Mouse (Mus musculus) midbrain, embryonic 13.5 days (tissue): Measurements from ENCODE around the gene Dok1. TPM values are rescaled to one million over a fixed set of nuclear protein-coding genes. Genes with fewer than 3 reads are reported as not detected.

Experiments
- ATAC-seq: fragments of 200-750 bp; cut with Nextera tagmentation; 2 replicates; pipeline ENCODE4 v1.8.0; 2017; ENCODE audit warnings: mild to moderate bottlenecking, moderate TSS enrichment, moderate library complexity
- H3K27ac ChIP-seq: fragments of 300-500 bp; sonication (generic); 2 replicates; pipeline ENCODE4 v1.5.1; 2015; ENCODE audit warnings: inconsistent platforms, mild to moderate bottlenecking, moderate library complexity
- H3K27me3 ChIP-seq: fragments of 300-500 bp; sonication (generic); 2 replicates; pipeline ENCODE4 v1.6.1; 2015; ENCODE audit warnings: mild to moderate bottlenecking, inconsistent platforms
- H3K36me3 ChIP-seq: fragments of 300-500 bp; sonication (generic); 2 replicates; pipeline ENCODE4 v1.6.1; 2015; ENCODE audit warnings: mild to moderate bottlenecking, inconsistent platforms
- H3K4me1 ChIP-seq: fragments of 300-500 bp; sonication (generic); replicated peaks from 2 replicates; pipeline ENCODE4 v1.6.1; 2015; ENCODE audit warnings: inconsistent platforms
- H3K4me2 ChIP-seq: fragments of 300-500 bp; sonication (generic); replicated peaks from 2 replicates; pipeline ENCODE4 v1.6.1; 2015; ENCODE audit warnings: moderate library complexity, mild to moderate bottlenecking, inconsistent platforms
- H3K4me3 ChIP-seq: fragments of 300-500 bp; sonication (generic); replicated peaks from 2 replicates; pipeline ENCODE4 v1.5.1; 2015; ENCODE audit warnings: mild to moderate bottlenecking, inconsistent platforms
- H3K9ac ChIP-seq: fragments of 300-500 bp; sonication (generic); replicated peaks from 2 replicates; pipeline ENCODE4 v1.6.1; 2015; ENCODE audit warnings: mild to moderate bottlenecking, inconsistent platforms
- H3K9me3 ChIP-seq: fragments of 300-500 bp; sonication (generic); 2 replicates; pipeline ENCODE4 v1.6.1; 2016; ENCODE audit warnings: mild to moderate bottlenecking, inconsistent platforms
- WGBS: fragments of 180-500 bp; shearing (Covaris S2); methylation state at CpG from one replicate; pipeline ENCODE4 v1.1.7; 2015; 5-methylcytosine and 5-hydroxymethylcytosine counted together
- polyA plus RNA-seq: library from polyadenylated mRNA; unstranded; fragments of >200 nt; fragmentation: Nextera tagmentation; extraction: Ambion mirVana; gene quantifications from 2 replicates; pipeline ENCODE4 v1.2.1, GENCODE M21; 2015

Dok1 gene
- 3.1 and 4.1 TPM in 2 replicates for polyA plus RNA-seq

DNA sequence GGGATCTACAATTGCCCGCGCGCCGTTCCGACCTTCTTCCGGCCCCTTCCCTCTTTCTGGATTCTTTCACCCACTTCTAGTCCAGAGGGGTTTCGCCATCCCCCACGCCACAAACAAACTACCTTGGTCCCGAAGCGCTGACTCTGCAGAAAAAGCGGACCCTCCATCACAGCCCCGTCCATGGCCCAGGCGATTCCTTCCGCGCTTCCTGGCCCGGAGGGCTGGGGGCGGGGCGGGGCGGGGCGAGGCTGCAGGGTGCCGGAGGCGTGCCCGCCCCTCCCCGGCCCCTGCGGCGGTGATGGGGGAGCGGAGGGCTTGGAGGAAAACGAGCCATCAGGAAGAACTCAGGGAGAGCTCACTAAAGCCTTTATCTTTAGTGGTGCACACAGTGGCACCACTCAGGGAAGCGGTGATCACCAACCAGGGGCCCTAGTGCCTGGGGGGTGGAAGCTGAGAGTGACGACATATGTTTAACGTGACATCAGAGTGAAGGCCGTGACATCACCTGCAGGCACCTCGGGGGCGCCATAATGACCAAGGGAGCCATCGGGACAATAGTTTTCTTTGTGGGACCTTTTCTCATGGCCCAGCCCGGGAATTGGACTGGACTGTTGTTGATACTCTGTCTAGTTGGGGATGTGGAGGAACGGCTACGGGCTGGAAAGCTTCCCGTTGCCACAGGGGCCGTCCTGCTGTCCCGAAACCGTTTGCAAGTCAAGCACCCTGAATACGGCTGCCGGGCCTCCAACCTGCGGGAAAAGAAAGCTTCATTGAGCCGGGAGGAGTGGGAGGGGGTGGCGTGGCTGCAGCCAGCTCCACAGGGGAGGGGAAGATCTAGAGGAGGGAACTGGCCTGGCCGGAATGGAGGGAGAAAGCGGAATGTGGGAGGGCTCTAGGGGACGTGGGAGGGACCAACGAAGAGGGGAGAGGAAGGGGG lies at the start of gene Dok1, which contains the start of gene Loxl3:
Dok1 (minus strand) TSS at position 223 of the 937 bp plus-strand sequence.
Loxl3 (plus strand) TSS at position 925 of the 937 bp plus-strand sequence.
- peak; percentile 74 for ATAC-seq
- WGBS: under 1% methylated on average over 51 of the region's 51 CpGs

GRCm38 (mm10) chr6:83080210-83080609 lies 46.9 kb upstream of the Dok1 start:
- no peak overlapping the region for H3K4me2 ChIP-seq
- H3K27me3 ChIP-seq: peaks cover 54% of the 10 kb centered on the region
- ATAC-seq: no peak
- WGBS: 96% methylated on average over 5 of the region's 5 CpGs
- no peak overlapping the region for H3K27ac ChIP-seq
- no peaks in the 10 kb centered on the region for H3K9me3 ChIP-seq
- H3K36me3 ChIP-seq: peaks cover 23% of the 10 kb centered on the region
- no peak overlapping the region for H3K4me3 ChIP-seq
- H3K4me1 ChIP-seq: peaks cover 25% of the 10 kb centered on the region
- no peak overlapping the region for H3K9ac ChIP-seq

More for the DNA sequence above, at the start of gene Dok1, which contains the start of gene Loxl3:
- peak within 1 kb of the TSS; percentile 54 for H3K9ac ChIP-seq
- H3K27ac ChIP-seq: 0 out of 2 replicates have a peak within 1 kb of the TSS, but pooled peaks have one; percentile 39
- H3K4me3 ChIP-seq: peak within 1 kb of the TSS; percentile 46
- H3K27me3 ChIP-seq: peaks cover 72% of the 10 kb centered on the region
- peaks cover 37% of the 10 kb centered on the region for H3K4me1 ChIP-seq
- no peaks in the 10 kb centered on the region for H3K9me3 ChIP-seq
- H3K4me2 ChIP-seq: peak within 1 kb of the TSS; percentile 62
- no peaks in the 10 kb centered on the region for H3K36me3 ChIP-seq

DNA sequence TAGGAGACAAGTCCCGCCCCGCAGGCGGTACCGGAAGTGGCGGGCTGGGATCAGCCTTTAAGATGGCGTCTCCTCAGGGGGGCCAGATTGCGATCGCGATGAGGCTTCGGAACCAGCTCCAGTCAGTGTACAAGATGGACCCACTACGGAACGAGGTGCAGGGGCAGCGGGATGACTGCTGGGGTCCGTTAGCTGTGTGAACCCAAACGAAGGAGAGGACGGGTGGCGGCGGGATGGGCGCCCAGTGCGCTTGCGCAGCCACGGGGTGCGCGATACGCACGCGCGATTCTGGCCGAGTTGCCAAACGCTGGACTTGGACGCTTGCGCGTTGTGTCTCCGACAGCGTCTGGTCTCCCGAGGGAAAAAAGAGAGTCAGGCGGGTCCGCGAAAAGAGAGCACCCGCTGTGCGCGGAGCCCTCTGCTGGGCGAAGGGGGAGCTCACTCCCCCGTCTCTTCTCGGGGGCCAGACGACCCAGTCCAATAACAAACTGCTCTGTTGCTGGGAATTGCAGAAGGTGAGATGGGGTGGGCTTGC lies 45.1 kb upstream of the Dok1 start:
- Histone ChIP-seq H3K4me2 (peak overlapping the region; percentile 82), H3K9ac (peak overlapping the region; percentile 77), H3K9me3 (no peaks in the 10 kb centered on the region), H3K27me3 (peaks cover 54% of the 10 kb centered on the region), H3K36me3 (peaks cover 23% of the 10 kb centered on the region), H3K4me3 (peak overlapping the region; percentile 72), H3K27ac (peak overlapping the region; percentile 91), H3K4me1 (peaks cover 25% of the 10 kb centered on the region)
- ATAC-seq: peak; percentile 92
- WGBS: under 1% methylated on average over 46 of the region's 46 CpGs

- H3K9me3 ChIP-seq: no peaks in the 10 kb centered on the region
- peak within 1 kb of the TSS; percentile 91 for H3K27ac ChIP-seq
- peak; percentile 87 for ATAC-seq
- peak within 1 kb of the TSS; percentile 72 for H3K4me3 ChIP-seq
- H3K4me2 ChIP-seq: peak within 1 kb of the TSS; percentile 88
- H3K27me3 ChIP-seq: peaks cover 54% of the 10 kb centered on the region
- H3K4me1 ChIP-seq: peaks cover 25% of the 10 kb centered on the region
- H3K9ac ChIP-seq: peak within 1 kb of the TSS; percentile 77
- under 1% methylated on average over 54 of the region's 54 CpGs for WGBS
- peaks cover 23% of the 10 kb centered on the region for H3K36me3 ChIP-seq
Observed at GRCm38 (mm10) chr6:83077630-83078323, 44.5 kb upstream of the Dok1 start, which contains the start of gene Pcgf1. Gene Pcgf1, plus strand, starts transcription at chr6:83077869.

- Histone ChIP-seq H3K4me3 (no peak overlapping the region), H3K36me3 (0 out of 2 replicates have a peak, but pooled peaks cover under 1% of the 10 kb centered on the region), H3K4me2 (no peak overlapping the region), H3K4me1 (peaks cover 33% of the 10 kb centered on the region), H3K9ac (no peak overlapping the region), H3K27ac (no peak overlapping the region), H3K27me3 (peaks cover 72% of the 10 kb centered on the region), H3K9me3 (no peaks in the 10 kb centered on the region)
- no peak for ATAC-seq
- WGBS: 12% methylated on average over 2 of the region's 2 CpGs
Observed at GRCm38 (mm10) chr6:83074979-83075378, 41.7 kb upstream of the Dok1 start.

DNA sequence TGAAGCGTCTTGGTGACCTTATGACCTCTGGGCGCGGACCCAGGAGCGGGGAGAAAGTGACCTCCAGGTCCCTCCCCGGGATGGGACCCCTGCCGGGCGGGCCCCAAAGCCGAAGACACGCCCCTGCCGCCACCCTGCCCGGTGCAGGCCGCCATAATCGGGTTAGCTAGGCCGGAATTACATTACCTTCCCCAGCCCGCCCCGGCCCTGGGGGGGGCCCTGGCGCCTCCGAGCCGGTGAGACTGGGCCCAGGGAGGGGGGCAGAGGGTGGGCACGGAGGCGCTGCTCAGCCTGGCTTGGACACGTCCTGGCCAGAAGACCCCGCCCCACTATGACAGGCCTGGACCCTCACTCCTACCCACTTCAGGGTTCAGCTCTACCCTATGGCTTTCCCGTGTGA lies 37.9 kb upstream of the Dok1 start:
- no peak overlapping the region for H3K9ac ChIP-seq
- H3K9me3 ChIP-seq: no peaks in the 10 kb centered on the region
- peaks cover 25% of the 10 kb centered on the region for H3K4me1 ChIP-seq
- peak overlapping the region; percentile 8; the same call in 1 of the 2 replicates for H3K4me3 ChIP-seq
- no peaks in the 10 kb centered on the region for H3K36me3 ChIP-seq
- ATAC-seq: 0 out of 2 replicates have a peak, but pooled peaks have one; percentile 49
- no peak overlapping the region for H3K27ac ChIP-seq
- no peak overlapping the region for H3K4me2 ChIP-seq
- peaks cover 100% of the 10 kb centered on the region for H3K27me3 ChIP-seq
- WGBS: under 1% methylated on average over 20 of the region's 24 CpGs

GRCm38 (mm10) chr6:83070311-83071219 lies 37.3 kb upstream of the Dok1 start:
- Histone ChIP-seq H3K4me2 (peak overlapping the region; percentile 17), H3K27me3 (peaks cover 100% of the 10 kb centered on the region), H3K27ac (no peak overlapping the region), H3K9ac (no peak overlapping the region), H3K4me3 (peak overlapping the region; percentile 16), H3K9me3 (no peaks in the 10 kb centered on the region), H3K4me1 (peaks cover 25% of the 10 kb centered on the region), H3K36me3 (no peaks in the 10 kb centered on the region)
- 0 out of 2 replicates have a peak, but pooled peaks have one; percentile 31 for ATAC-seq
- 2% methylated on average over 53 of the region's 58 CpGs for WGBS

DNA sequence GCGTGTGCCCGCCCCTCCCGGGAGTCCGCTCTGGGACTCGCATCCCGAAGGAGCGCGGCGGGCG lies 36.8 kb upstream of the Dok1 start, which contains the start of gene Tlx2:
Tlx2 (minus strand) TSS at position 47 of the 64 bp plus-strand sequence.
- 0 out of 2 replicates have a peak, but pooled peaks have one; percentile 7 for ATAC-seq
- Histone ChIP-seq H3K4me3 (peak within 1 kb of the TSS; percentile 16), H3K36me3 (no peaks in the 10 kb centered on the region), H3K27me3 (peaks cover 100% of the 10 kb centered on the region), H3K9me3 (no peaks in the 10 kb centered on the region), H3K9ac (no peak within 1 kb of the TSS), H3K4me1 (peaks cover 25% of the 10 kb centered on the region), H3K27ac (no peak within 1 kb of the TSS), H3K4me2 (peak within 1 kb of the TSS; percentile 17)
- WGBS: 0% methylated on average over 3 of the region's 10 CpGs

GRCm38 (mm10) chr6:83069488-83070246 lies 36.4 kb upstream of the Dok1 start:
- peak overlapping the region; percentile 16; the same call in 1 of the 2 replicates for H3K4me3 ChIP-seq
- H3K36me3 ChIP-seq: no peaks in the 10 kb centered on the region
- H3K9ac ChIP-seq: no peak overlapping the region
- H3K4me2 ChIP-seq: peak overlapping the region; percentile 17
- H3K4me1 ChIP-seq: peaks cover 25% of the 10 kb centered on the region
- H3K27ac ChIP-seq: no peak overlapping the region
- no peaks in the 10 kb centered on the region for H3K9me3 ChIP-seq
- ATAC-seq: no peak
- H3K27me3 ChIP-seq: peaks cover 100% of the 10 kb centered on the region
- WGBS: 1% methylated on average over 68 of the region's 69 CpGs

- ATAC-seq: no peak
- no peaks in the 10 kb centered on the region for H3K36me3 ChIP-seq
- peak overlapping the region; percentile 26 for H3K4me2 ChIP-seq
- H3K4me1 ChIP-seq: peaks cover 25% of the 10 kb centered on the region
- no peak overlapping the region for H3K9ac ChIP-seq
- H3K27me3 ChIP-seq: peaks cover 100% of the 10 kb centered on the region
- peak overlapping the region; percentile 14 for H3K4me3 ChIP-seq
- no peaks in the 10 kb centered on the region for H3K9me3 ChIP-seq
- WGBS: under 1% methylated on average over 79 of the region's 81 CpGs
- H3K27ac ChIP-seq: no peak overlapping the region
Observed at GRCm38 (mm10) chr6:83068706-83069487, 35.6 kb upstream of the Dok1 start.
